Mouse (Mus musculus): ENCODE measurements around the gene Rhpn2. TPM values are rescaled to one million over a fixed set of nuclear protein-coding genes. Genes with fewer than 3 reads are reported as not detected.
"Not testable (repeated sequence)": the region's sequence is repeated elsewhere in the genome, so short reads cannot be mapped to it uniquely, and the experiment has no call there.

The Rhpn2 gene
- polyA plus RNA-seq, 1 experiment from 2014 or later: 1.9 TPM

- Histone ChIP-seq H3K4me1 (ENCODE audit: control insufficient read depth, insufficient read depth, low read length) (no peaks in the 10 kb centered on the region), H3K9ac (ENCODE audit: low read length) (peak within 1 kb of the TSS; percentile 76), H3K4me3 (ENCODE audit: low read depth, low read length) (peak within 1 kb of the TSS; percentile 90), H3K27me3 (ENCODE audit: control insufficient read depth, insufficient read depth, low read length) (no peaks in the 10 kb centered on the region), H3K27ac (replicated peaks; ENCODE audit: low read depth, low read length) (no peak within 1 kb of the TSS), H3K4me2 (ENCODE audit: low read depth, severe bottlenecking) (peak within 1 kb of the TSS; percentile 68), H3K36me3 (ENCODE audit: control insufficient read depth, insufficient read depth, low read length) (no peaks in the 10 kb centered on the region), H3K9me3 (ENCODE audit: control insufficient read depth, low read length) (no peaks in the 10 kb centered on the region)
- DNase-seq (ENCODE audit: low spot score) (peak; percentile 95), ATAC-seq (ENCODE audit: insufficient number of reproducible peaks, low FRiP score, low TSS enrichment, low read depth) (0 out of 2 replicates have a peak, but pooled peaks have one; percentile 51)
- 2% methylated on average over 39 of the region's 39 CpGs for WGBS
Measured at GRCm38 (mm10) chr7:35317729-35318609, 16.0 kb upstream of the Rhpn2 start, which contains the start of gene Gpatch1. Gpatch1 (minus strand) TSS chr7:35318440.

GRCm38 (mm10) chr7:35319221-35319620 lies 14.7 kb upstream of the Rhpn2 start:
- not testable (repeated sequence) for H3K9ac ChIP-seq (ENCODE audit: low read length); H3K4me2 ChIP-seq (ENCODE audit: low read depth, severe bottlenecking); DNase-seq (ENCODE audit: low spot score); ATAC-seq (ENCODE audit: insufficient number of reproducible peaks, low FRiP score, low TSS enrichment, low read depth); H3K4me1 ChIP-seq (ENCODE audit: control insufficient read depth, insufficient read depth, low read length); H3K36me3 ChIP-seq (ENCODE audit: control insufficient read depth, insufficient read depth, low read length); H3K27me3 ChIP-seq (ENCODE audit: control insufficient read depth, insufficient read depth, low read length); H3K27ac ChIP-seq (replicated peaks; ENCODE audit: low read depth, low read length); H3K4me3 ChIP-seq (ENCODE audit: low read depth, low read length); H3K9me3 ChIP-seq (ENCODE audit: control insufficient read depth, low read length)
- 63% methylated on average over 3 of the region's 3 CpGs for WGBS

GRCm38 (mm10) chr7:35319755-35320154 lies 14.2 kb upstream of the Rhpn2 start:
- WGBS: 79% methylated on average over 4 of the region's 4 CpGs
- DNase-seq (ENCODE audit: low spot score) (no peak), ATAC-seq (ENCODE audit: insufficient number of reproducible peaks, low FRiP score, low TSS enrichment, low read depth) (no peak)
- no peaks in the 10 kb centered on the region for H3K27me3 ChIP-seq (ENCODE audit: control insufficient read depth, insufficient read depth, low read length)
- H3K9me3 ChIP-seq (ENCODE audit: control insufficient read depth, low read length): no peaks in the 10 kb centered on the region
- no peaks in the 10 kb centered on the region for H3K36me3 ChIP-seq (ENCODE audit: control insufficient read depth, insufficient read depth, low read length)
- no peaks in the 10 kb centered on the region for H3K4me1 ChIP-seq (ENCODE audit: control insufficient read depth, insufficient read depth, low read length)
- H3K4me2 ChIP-seq (ENCODE audit: low read depth, severe bottlenecking): no peak overlapping the region
- no peak overlapping the region for H3K27ac ChIP-seq (replicated peaks; ENCODE audit: low read depth, low read length)
- no peak overlapping the region for H3K4me3 ChIP-seq (ENCODE audit: low read depth, low read length)
- no peak overlapping the region for H3K9ac ChIP-seq (ENCODE audit: low read length)

- no peak overlapping the region for H3K27ac ChIP-seq (replicated peaks; ENCODE audit: low read depth, low read length)
- H3K27me3 ChIP-seq (ENCODE audit: control insufficient read depth, insufficient read depth, low read length): no peaks in the 10 kb centered on the region
- H3K4me1 ChIP-seq (ENCODE audit: control insufficient read depth, insufficient read depth, low read length): no peaks in the 10 kb centered on the region
- no peak overlapping the region for H3K4me3 ChIP-seq (ENCODE audit: low read depth, low read length)
- ATAC-seq (ENCODE audit: insufficient number of reproducible peaks, low FRiP score, low TSS enrichment, low read depth) (no peak), DNase-seq (ENCODE audit: low spot score) (no peak)
- H3K36me3 ChIP-seq (ENCODE audit: control insufficient read depth, insufficient read depth, low read length): no peaks in the 10 kb centered on the region
- 42% methylated on average over 3 of the region's 3 CpGs for WGBS
- H3K9ac ChIP-seq (ENCODE audit: low read length): no peak overlapping the region
- no peaks in the 10 kb centered on the region for H3K9me3 ChIP-seq (ENCODE audit: control insufficient read depth, low read length)
- no peak overlapping the region for H3K4me2 ChIP-seq (ENCODE audit: low read depth, severe bottlenecking)
Measured at GRCm38 (mm10) chr7:35322161-35322560, 11.8 kb upstream of the Rhpn2 start.

- no peak for ATAC-seq (ENCODE audit: insufficient number of reproducible peaks, low FRiP score, low TSS enrichment, low read depth)
- H3K27me3 ChIP-seq (ENCODE audit: control insufficient read depth, insufficient read depth, low read length): no peaks in the 10 kb centered on the region
- WGBS: 9% methylated on average over 12 of the region's 13 CpGs
Measured at GRCm38 (mm10) chr7:35322732-35323420, 11.1 kb upstream of the Rhpn2 start.

GRCm38 (mm10) chr7:35331590-35331989 lies 2.4 kb upstream of the Rhpn2 start:
- H3K4me3 ChIP-seq (ENCODE audit: low read depth, low read length): no peak overlapping the region
- no peak overlapping the region for H3K9ac ChIP-seq (ENCODE audit: low read length)
- H3K36me3 ChIP-seq (ENCODE audit: control insufficient read depth, insufficient read depth, low read length): no peaks in the 10 kb centered on the region
- H3K9me3 ChIP-seq (ENCODE audit: control insufficient read depth, low read length): no peaks in the 10 kb centered on the region
- no peaks in the 10 kb centered on the region; the same call in 1 of the 2 replicates for H3K4me1 ChIP-seq (ENCODE audit: control insufficient read depth, insufficient read depth, low read length)
- no peak overlapping the region for H3K4me2 ChIP-seq (ENCODE audit: low read depth, severe bottlenecking)
- no peak overlapping the region for H3K27ac ChIP-seq (replicated peaks; ENCODE audit: low read depth, low read length)
- 70% methylated on average over 3 of the region's 3 CpGs for WGBS
- DNase-seq (ENCODE audit: low spot score) (no peak), ATAC-seq (ENCODE audit: insufficient number of reproducible peaks, low FRiP score, low TSS enrichment, low read depth) (no peak)
- no peaks in the 10 kb centered on the region for H3K27me3 ChIP-seq (ENCODE audit: control insufficient read depth, insufficient read depth, low read length)

More at GRCm38 (mm10) chr7:35322732-35323420, 11.1 kb upstream of the Rhpn2 start:
- H3K4me3 ChIP-seq (ENCODE audit: low read depth, low read length): no peak overlapping the region
- 0 out of 2 replicates have a peak overlapping the region, but pooled peaks have one; percentile 7 for H3K4me2 ChIP-seq (ENCODE audit: low read depth, severe bottlenecking)
- DNase-seq (ENCODE audit: low spot score): peak; percentile 25
- H3K9me3 ChIP-seq (ENCODE audit: control insufficient read depth, low read length): no peaks in the 10 kb centered on the region
- no peaks in the 10 kb centered on the region for H3K4me1 ChIP-seq (ENCODE audit: control insufficient read depth, insufficient read depth, low read length)
- no peaks in the 10 kb centered on the region for H3K36me3 ChIP-seq (ENCODE audit: control insufficient read depth, insufficient read depth, low read length)
- no peak overlapping the region for H3K9ac ChIP-seq (ENCODE audit: low read length)
- no peak overlapping the region for H3K27ac ChIP-seq (replicated peaks; ENCODE audit: low read depth, low read length)

- DNase-seq (ENCODE audit: low spot score): no peak
- WGBS: under 1% methylated on average over 19 of the region's 19 CpGs
- peak overlapping the region; percentile 45 for H3K9ac ChIP-seq (ENCODE audit: low read length)
- ATAC-seq (ENCODE audit: insufficient number of reproducible peaks, low FRiP score, low TSS enrichment, low read depth): 0 out of 2 replicates have a peak, but pooled peaks have one; percentile 1
- H3K9me3 ChIP-seq (ENCODE audit: control insufficient read depth, low read length): no peaks in the 10 kb centered on the region
- no peak overlapping the region for H3K27ac ChIP-seq (replicated peaks; ENCODE audit: low read depth, low read length)
- peak overlapping the region; percentile 98 for H3K4me2 ChIP-seq (ENCODE audit: low read depth, severe bottlenecking)
- H3K4me3 ChIP-seq (ENCODE audit: low read depth, low read length): peak overlapping the region; percentile 55
- no peaks in the 10 kb centered on the region for H3K27me3 ChIP-seq (ENCODE audit: control insufficient read depth, insufficient read depth, low read length)
- H3K36me3 ChIP-seq (ENCODE audit: control insufficient read depth, insufficient read depth, low read length): no peaks in the 10 kb centered on the region
- no peaks in the 10 kb centered on the region; the same call in 1 of the 2 replicates for H3K4me1 ChIP-seq (ENCODE audit: control insufficient read depth, insufficient read depth, low read length)
Measured at GRCm38 (mm10) chr7:35333231-35333651, 729 bp upstream of the Rhpn2 start.

Measured in limb, embryonic 11.5 days (tissue).